Mouse (Mus musculus): ENCODE results near the gene G3bp2. TPM values are rescaled to one million over a fixed set of nuclear protein-coding genes. Genes with fewer than 3 reads are reported as not detected.
"Not testable (repeated sequence)": the region's sequence is repeated elsewhere in the genome, so short reads cannot be mapped to it uniquely, and the experiment has no call there.

The G3bp2 gene
- polyA plus RNA-seq (2021), result 125 TPM

- POLR2A ChIA-PET, result interaction anchor here (1.3 kb wide), 1 partner anchor 49 kb away, joined by 3 read pairs; no protein-coding TSS in a partner anchor
- DNase-seq (ENCODE audit: low read depth, low spot score) (peak; percentile 98), ATAC-seq (peak; percentile 92)
- CTCF ChIA-PET, result interaction anchor here (1.0 to 1.2 kb wide), 2 partner anchors 11 to 30 kb away, joined by 3 to 4 read pairs; no protein-coding TSS in a partner anchor
- no peak for TF ChIP-seq CTCF (IDR thresholded peaks at IDR 0.05)
- H3K27me3 ChIP-seq, result no peaks in the 10 kb centered on the region
- in situ Hi-C loops (cut with MboI; ENCODE audit: low pct_unique_long_range_greater_than_20kb), result no loop called here
Observed at GRCm38 (mm10) chr5:92083417-92084038, at the start of gene G3bp2. Gene G3bp2 (minus strand): TSS chr5:92083719.

GRCm38 (mm10) chr5:92133006-92133405 lies 49.5 kb upstream of the G3bp2 start:
- DNase-seq (ENCODE audit: low read depth, low spot score); H3K27me3 ChIP-seq; CTCF ChIA-PET; in situ Hi-C loops (cut with MboI; ENCODE audit: low pct_unique_long_range_greater_than_20kb); ATAC-seq: not testable (repeated sequence)
- POLR2A ChIA-PET, result interaction anchor here (0.6 to 1.1 kb wide), 2 partner anchors 14 to 49 kb away, joined by 3 read pairs; partner anchors contain the start of gene G3bp2

- in situ Hi-C loops (cut with MboI; ENCODE audit: low pct_unique_long_range_greater_than_20kb), result no loop called here
- CTCF ChIA-PET, result no interaction called here
- POLR2A ChIA-PET, result interaction anchor here (1.1 kb wide), 1 partner anchor 48 kb away, joined by 3 read pairs; the partner anchor contains the start of gene G3bp2
- peak; percentile 51 for TF ChIP-seq CTCF (IDR thresholded peaks at IDR 0.05)
- no peak for DNase-seq (ENCODE audit: low read depth, low spot score)
- no peaks in the 10 kb centered on the region for H3K27me3 ChIP-seq
- no peak for ATAC-seq
Observed at GRCm38 (mm10) chr5:92132127-92132526, 48.6 kb upstream of the G3bp2 start.

GRCm38 (mm10) chr5:92130040-92130682 lies 46.6 kb upstream of the G3bp2 start:
- no peak for DNase-seq (ENCODE audit: low read depth, low spot score)
- POLR2A ChIA-PET, result interaction anchor here (0.6 kb wide), 1 partner anchor 729 kb away, joined by 3 read pairs; no protein-coding TSS in a partner anchor
- CTCF ChIA-PET, result no interaction called here
- H3K27me3 ChIP-seq, result no peaks in the 10 kb centered on the region
- in situ Hi-C loops (cut with MboI; ENCODE audit: low pct_unique_long_range_greater_than_20kb), result no loop called here
- TF ChIP-seq CTCF (IDR thresholded peaks at IDR 0.05), result peak; percentile 37
- ATAC-seq, result no peak

GRCm38 (mm10) chr5:92129321-92129768 lies 45.8 kb upstream of the G3bp2 start:
- POLR2A ChIA-PET, result interaction anchor here (0.6 kb wide), 2 partner anchors 49 to 728 kb away, joined by 3 read pairs; no protein-coding TSS in a partner anchor
- ATAC-seq (no peak), DNase-seq (ENCODE audit: low read depth, low spot score) (no peak)
- TF ChIP-seq CTCF (IDR thresholded peaks at IDR 0.05), result no peak
- CTCF ChIA-PET, result no interaction called here
- in situ Hi-C loops (cut with MboI; ENCODE audit: low pct_unique_long_range_greater_than_20kb), result no loop called here
- H3K27me3 ChIP-seq, result no peaks in the 10 kb centered on the region

- in situ Hi-C loops (cut with MboI; ENCODE audit: low pct_unique_long_range_greater_than_20kb), result no loop called here
- CTCF ChIA-PET, result interaction anchor here (1.5 kb wide), 1 partner anchor 10 kb away, joined by 8 read pairs; no protein-coding TSS in a partner anchor
- no peak for TF ChIP-seq CTCF (IDR thresholded peaks at IDR 0.05)
- POLR2A ChIA-PET, result interaction anchor here (0.6 kb wide), 1 partner anchor 48 kb away, joined by 3 read pairs; no protein-coding TSS in a partner anchor
- DNase-seq (ENCODE audit: low read depth, low spot score) (no peak), ATAC-seq (no peak)
- no peaks in the 10 kb centered on the region for H3K27me3 ChIP-seq
Observed at GRCm38 (mm10) chr5:92128570-92128969, 45.1 kb upstream of the G3bp2 start.

GRCm38 (mm10) chr5:92127751-92128150 lies 44.2 kb upstream of the G3bp2 start:
- DNase-seq (ENCODE audit: low read depth, low spot score) (no peak), ATAC-seq (no peak)
- H3K27me3 ChIP-seq, result no peaks in the 10 kb centered on the region
- no peak for TF ChIP-seq CTCF (IDR thresholded peaks at IDR 0.05)
- in situ Hi-C loops (cut with MboI; ENCODE audit: low pct_unique_long_range_greater_than_20kb), result no loop called here
- ChIA-PET POLR2A (no interaction called here), CTCF (interaction anchor here (1.5 kb wide), 1 partner anchor 10 kb away, joined by 8 read pairs; no protein-coding TSS in a partner anchor)

GRCm38 (mm10) chr5:92127141-92127625 lies 43.7 kb upstream of the G3bp2 start:
- no peak for TF ChIP-seq CTCF (IDR thresholded peaks at IDR 0.05)
- DNase-seq (ENCODE audit: low read depth, low spot score) (no peak), ATAC-seq (no peak)
- ChIA-PET POLR2A (no interaction called here), CTCF (interaction anchor here (1.5 kb wide), 1 partner anchor 9 kb away, joined by 8 read pairs; no protein-coding TSS in a partner anchor)
- H3K27me3 ChIP-seq, result no peaks in the 10 kb centered on the region
- in situ Hi-C loops (cut with MboI; ENCODE audit: low pct_unique_long_range_greater_than_20kb), result no loop called here

- no peaks in the 10 kb centered on the region for H3K27me3 ChIP-seq
- POLR2A ChIA-PET, result no interaction called here
- in situ Hi-C loops (cut with MboI; ENCODE audit: low pct_unique_long_range_greater_than_20kb), result no loop called here
- ATAC-seq (no peak), DNase-seq (ENCODE audit: low read depth, low spot score) (no peak)
- CTCF ChIA-PET, result no interaction called here
- TF ChIP-seq CTCF (IDR thresholded peaks at IDR 0.05), result no peak
Observed at GRCm38 (mm10) chr5:92125446-92125845, 41.9 kb upstream of the G3bp2 start.

GRCm38 (mm10) chr5:92121636-92122035 lies 38.1 kb upstream of the G3bp2 start:
- DNase-seq (ENCODE audit: low read depth, low spot score) (no peak), ATAC-seq (no peak)
- no peaks in the 10 kb centered on the region for H3K27me3 ChIP-seq
- no peak for TF ChIP-seq CTCF (IDR thresholded peaks at IDR 0.05)
- ChIA-PET POLR2A (no interaction called here), CTCF (no interaction called here)
- in situ Hi-C loops (cut with MboI; ENCODE audit: low pct_unique_long_range_greater_than_20kb), result no loop called here

Measured in Patski (cell line).